Mouse (Mus musculus): ENCODE results near the gene Tomt. TPM values are rescaled to one million over a fixed set of nuclear protein-coding genes. Genes with fewer than 3 reads are reported as not detected.
A peak's percentile ranks its signal among the peaks of the same experiment; 100 is the strongest.

Tomt gene
- total and polyA plus RNA-seq, 3 experiments: not detected

DNA sequence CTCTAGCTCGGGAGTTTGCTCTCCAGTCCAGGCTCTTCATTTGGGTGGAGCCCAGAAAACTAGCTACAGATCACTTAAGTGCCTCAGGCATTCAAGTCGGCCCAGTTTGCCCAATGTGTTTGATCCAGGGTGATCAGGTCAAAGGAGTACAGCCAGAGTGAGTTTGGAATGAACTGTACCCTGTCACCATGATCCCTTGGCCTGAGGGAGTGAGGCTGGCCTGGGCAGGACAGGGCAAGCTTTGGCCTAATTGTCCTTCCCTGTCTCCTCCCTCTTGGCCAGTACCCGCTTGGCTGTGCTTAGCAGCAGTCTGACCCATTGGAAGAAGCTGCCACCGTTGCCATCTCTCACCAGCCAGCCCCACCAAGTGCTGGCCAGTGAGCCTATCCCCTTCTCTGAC lies 4.0 kb upstream of the Tomt start:
- 57% methylated on average over 4 of the region's 4 CpGs for WGBS
- DNase-seq: peak in 1 of 2 experiments; percentile 54
- Histone ChIP-seq H3K4me3 (no peak overlapping the region), H3K27me3 (ENCODE audit: control insufficient read depth, insufficient read depth, low read length) (no peaks in the 10 kb centered on the region), H3K4me1 (ENCODE audit: control insufficient read depth, insufficient read depth, low read length) (peaks cover 7% of the 10 kb centered on the region), H3K36me3 (ENCODE audit: control insufficient read depth, insufficient read depth, low read length) (no peaks in the 10 kb centered on the region), H3K27ac (peak overlapping the region; percentile 21; the same call in 1 of the 2 replicates), H3K79me2 (replicated peaks; ENCODE audit: control insufficient read depth, insufficient read depth, low read length) (peaks cover 2% of the 10 kb centered on the region; the same call in 1 of the 2 replicates), H3K9ac (ENCODE audit: low read depth, low read length) (no peak overlapping the region)
- intact Hi-C loops (cut with DNase I): no loop called here
- TF ChIP-seq POLR2A (IDR thresholded peaks at IDR 0.05; ENCODE audit: insufficient read depth, low read depth, low read length) (no peak), CTCF (IDR thresholded peaks at IDR 0.05) (no peak), EP300 (IDR thresholded peaks at IDR 0.05; ENCODE audit: insufficient read depth, low read depth, low read length) (no peak)

DNA sequence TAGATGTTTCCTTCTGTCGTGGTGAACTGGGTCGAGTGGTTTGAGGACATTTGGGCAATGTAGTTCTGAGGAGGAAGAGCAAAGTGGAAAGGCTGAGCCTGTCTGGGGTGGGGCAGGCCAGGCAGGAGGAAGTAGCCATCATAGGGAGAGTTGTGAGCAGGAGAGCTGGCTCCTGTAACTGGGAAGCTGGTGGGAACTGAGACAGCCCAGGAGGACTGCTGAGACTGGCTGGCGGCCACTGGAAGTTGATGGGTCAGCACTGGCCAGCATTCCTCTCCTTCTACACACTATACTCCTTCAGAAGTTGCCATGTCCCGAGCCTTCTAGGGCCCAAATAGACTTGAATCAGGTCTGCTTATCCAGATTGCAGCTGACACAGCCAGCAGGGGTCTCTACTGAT lies 2.2 kb upstream of the Tomt start:
- peak overlapping the region; percentile 0; the same call in 1 of the 2 replicates for H3K9ac ChIP-seq (ENCODE audit: low read depth, low read length)
- WGBS: 13% methylated on average over 4 of the region's 4 CpGs
- H3K27ac ChIP-seq: peak overlapping the region; percentile 59
- H3K4me3 ChIP-seq: no peak overlapping the region
- H3K27me3 ChIP-seq (ENCODE audit: control insufficient read depth, insufficient read depth, low read length): no peaks in the 10 kb centered on the region
- H3K4me1 ChIP-seq (ENCODE audit: control insufficient read depth, insufficient read depth, low read length): peaks cover 7% of the 10 kb centered on the region
- peaks cover 2% of the 10 kb centered on the region; the same call in 1 of the 2 replicates for H3K79me2 ChIP-seq (replicated peaks; ENCODE audit: control insufficient read depth, insufficient read depth, low read length)
- DNase-seq: peak; percentile 49 to 54
- TF ChIP-seq CTCF (IDR thresholded peaks at IDR 0.05): no peak
- TF ChIP-seq EP300 (IDR thresholded peaks at IDR 0.05; ENCODE audit: insufficient read depth, low read depth, low read length): 0 out of 2 replicates have a peak, but pooled peaks have one; percentile 11
- 0 out of 2 replicates have a peak, but pooled peaks have one; percentile 36 for TF ChIP-seq POLR2A (IDR thresholded peaks at IDR 0.05; ENCODE audit: insufficient read depth, low read depth, low read length)
- intact Hi-C loops (cut with DNase I): loop anchor here (2.0 to 10.0 kb wide), 2 partner anchors 22 to 604 kb away; partner anchors contain the start of gene Atg16l2
- H3K36me3 ChIP-seq (ENCODE audit: control insufficient read depth, insufficient read depth, low read length): no peaks in the 10 kb centered on the region

DNA sequence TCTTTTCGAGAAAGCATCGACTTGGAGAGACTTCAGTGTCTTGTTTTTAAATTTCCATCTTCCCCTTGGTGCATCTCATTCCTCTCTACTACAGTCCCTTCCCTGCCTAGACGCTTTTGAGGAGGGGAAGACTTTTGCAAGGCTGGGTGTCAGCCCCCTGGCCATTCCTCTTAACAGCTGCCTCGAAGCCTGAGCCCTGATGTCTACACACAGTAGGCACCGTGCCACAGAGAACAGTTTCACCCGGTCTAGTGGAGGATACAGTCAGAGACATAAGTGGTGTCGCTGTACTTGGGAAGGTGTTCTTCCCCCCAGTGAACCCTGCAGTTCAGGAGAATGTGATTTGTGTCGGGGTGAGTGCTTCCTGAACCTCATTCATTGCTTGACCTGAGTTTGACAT lies 537 bp upstream of the Tomt start:
- Histone ChIP-seq H3K4me1 (ENCODE audit: control insufficient read depth, insufficient read depth, low read length) (peaks cover 7% of the 10 kb centered on the region), H3K36me3 (ENCODE audit: control insufficient read depth, insufficient read depth, low read length) (no peaks in the 10 kb centered on the region), H3K27ac (no peak overlapping the region; the same call in 1 of the 2 replicates), H3K9ac (ENCODE audit: low read depth, low read length) (peak overlapping the region; percentile 88), H3K79me2 (replicated peaks; ENCODE audit: control insufficient read depth, insufficient read depth, low read length) (peaks cover 2% of the 10 kb centered on the region; the same call in 1 of the 2 replicates), H3K27me3 (ENCODE audit: control insufficient read depth, insufficient read depth, low read length) (no peaks in the 10 kb centered on the region), H3K4me3 (peak overlapping the region; percentile 99)
- no peak for TF ChIP-seq POLR2A (IDR thresholded peaks at IDR 0.05; ENCODE audit: insufficient read depth, low read depth, low read length)
- no peak for TF ChIP-seq CTCF (IDR thresholded peaks at IDR 0.05)
- no peak for TF ChIP-seq EP300 (IDR thresholded peaks at IDR 0.05; ENCODE audit: insufficient read depth, low read depth, low read length)
- WGBS: 26% methylated on average over 8 of the region's 8 CpGs
- DNase-seq: peak in 1 of 2 experiments; percentile 29
- intact Hi-C loops (cut with DNase I): loop anchor here (2.0 to 10.0 kb wide), 2 partner anchors 62 to 602 kb away; partner anchors contain the start of gene Atg16l2

DNA sequence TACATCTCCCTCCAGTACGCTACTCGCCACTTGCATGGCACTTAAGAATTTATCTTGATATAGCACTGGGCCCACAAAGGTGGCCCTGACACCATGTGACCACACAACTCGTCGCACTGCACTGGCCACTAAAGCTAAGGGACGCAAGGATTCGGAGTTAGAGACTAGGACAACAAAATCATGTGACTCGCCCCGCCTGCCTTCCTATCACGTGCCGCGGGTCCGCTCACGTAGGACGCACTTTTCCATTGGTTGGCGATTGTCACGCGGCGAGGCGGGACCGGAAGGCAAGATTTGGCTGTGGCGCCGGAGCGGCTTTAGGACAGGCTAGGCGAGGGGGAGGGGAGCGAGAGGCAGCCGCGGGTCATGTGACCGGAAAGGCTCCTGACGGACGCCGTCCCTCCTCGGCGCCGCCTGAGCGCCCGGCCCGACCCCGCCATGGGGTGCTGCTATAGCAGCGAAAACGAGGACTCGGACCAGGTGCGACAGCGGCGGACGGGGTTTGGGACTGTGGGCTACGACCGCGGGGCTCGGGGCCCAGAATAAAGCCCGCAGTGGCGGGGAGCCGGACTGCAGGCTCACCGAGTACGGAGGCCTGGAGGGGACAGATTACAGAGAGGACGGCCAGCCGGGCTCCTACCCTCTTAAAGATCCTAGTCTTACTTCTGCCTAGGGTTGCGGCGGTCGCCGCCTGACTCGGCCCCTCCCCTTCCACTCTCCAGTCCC lies 435 bp downstream of the Tomt start, which contains the start of gene Lamtor1:
Gene Lamtor1 (plus strand): TSS at position 344 of the 726 bp plus-strand sequence.
- intact Hi-C loops (cut with DNase I): loop anchor here (1.0 to 10.0 kb wide), 3 partner anchors 8 to 601 kb away; partner anchors contain the start of gene Atg16l2
- TF ChIP-seq CTCF (IDR thresholded peaks at IDR 0.05) (peak; percentile 34), POLR2A (IDR thresholded peaks at IDR 0.05; ENCODE audit: insufficient read depth, low read depth, low read length) (peak; percentile 99), EP300 (IDR thresholded peaks at IDR 0.05; ENCODE audit: insufficient read depth, low read depth, low read length) (peak; percentile 95)
- H3K36me3 ChIP-seq (ENCODE audit: control insufficient read depth, insufficient read depth, low read length): no peaks in the 10 kb centered on the region
- H3K79me2 ChIP-seq (replicated peaks; ENCODE audit: control insufficient read depth, insufficient read depth, low read length): peaks cover 2% of the 10 kb centered on the region; the same call in 1 of the 2 replicates
- peak; percentile 99 to 100 for DNase-seq
- WGBS: under 1% methylated on average over 61 of the region's 61 CpGs
- peaks cover 7% of the 10 kb centered on the region for H3K4me1 ChIP-seq (ENCODE audit: control insufficient read depth, insufficient read depth, low read length)
- H3K27me3 ChIP-seq (ENCODE audit: control insufficient read depth, insufficient read depth, low read length): no peaks in the 10 kb centered on the region
- H3K9ac ChIP-seq (ENCODE audit: low read depth, low read length): peak within 1 kb of the TSS; percentile 88
- peak within 1 kb of the TSS; percentile 99 for H3K4me3 ChIP-seq
- H3K27ac ChIP-seq: peak within 1 kb of the TSS; percentile 98

DNA sequence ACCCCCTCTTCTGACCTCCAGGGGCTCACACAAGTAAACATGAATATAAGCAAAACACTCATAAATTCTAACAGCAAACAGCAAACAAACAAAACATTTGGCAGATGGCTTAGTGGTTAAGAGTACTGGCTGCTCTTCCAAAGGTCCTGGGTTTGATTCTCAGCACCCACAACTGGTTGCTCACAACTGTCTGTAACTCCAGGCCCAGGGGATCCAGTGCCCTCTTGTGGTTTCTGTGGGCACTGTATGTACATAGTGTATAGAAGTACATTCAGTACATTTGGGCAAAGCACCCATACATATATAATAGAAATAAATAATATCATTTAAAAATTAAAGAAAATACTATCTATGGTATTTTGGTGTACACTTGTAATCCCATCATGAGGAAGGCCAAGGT lies 3.3 kb downstream of the Tomt start:
- Histone ChIP-seq H3K9ac (ENCODE audit: low read depth, low read length) (no peak overlapping the region), H3K79me2 (replicated peaks; ENCODE audit: control insufficient read depth, insufficient read depth, low read length) (peaks cover 2% of the 10 kb centered on the region; the same call in 1 of the 2 replicates), H3K27me3 (ENCODE audit: control insufficient read depth, insufficient read depth, low read length) (no peaks in the 10 kb centered on the region), H3K4me3 (no peak overlapping the region), H3K27ac (no peak overlapping the region), H3K4me1 (ENCODE audit: control insufficient read depth, insufficient read depth, low read length) (peaks cover 3% of the 10 kb centered on the region), H3K36me3 (ENCODE audit: control insufficient read depth, insufficient read depth, low read length) (no peaks in the 10 kb centered on the region)
- intact Hi-C loops (cut with DNase I): loop anchor here (10.0 kb wide), 1 partner anchor 598 kb away; the partner anchor contains the start of gene Atg16l2
- no peak for DNase-seq
- TF ChIP-seq EP300 (IDR thresholded peaks at IDR 0.05; ENCODE audit: insufficient read depth, low read depth, low read length) (no peak), CTCF (IDR thresholded peaks at IDR 0.05) (peak; percentile 27; the same call in 1 of the 2 replicates)
